25 mouse cellular contexts compared by ENCODE assay signal in genomic region chr5:129054675-129055284, GRCm38 (mm10). TPM values are rescaled to one million over a fixed set of nuclear protein-coding genes. Genes with fewer than 3 reads are reported as not detected.
DNase-seq lines count a peak whose midpoint lies in the region; ATAC-seq and TF ChIP-seq lines count a peak whose summit lies in the region.
"Had no signal": no experiment of that assay in that cellular context is flagged by ENCODE, and none has a peak within 500 bp of the region (broad histone marks: within the 10 kb centered on the region; RNA-seq: fewer than 3 reads in every experiment).

No protein-coding gene starts in this region.

- ATAC-seq in kidney, embryonic 14.5 days (ENCODE audit: low FRiP score, low TSS enrichment), result peak; percentile 54; the same call in 1 of the 2 replicates
- no peak; the same call in 1 of the 2 replicates for ATAC-seq in kidney, postnatal 0 days (replicated peaks; ENCODE audit: low FRiP score, low read depth)
- ATAC-seq in megakaryocyte-erythroid progenitor cell, adult 5-6 weeks (replicated peaks; ENCODE audit: low FRiP score, low TSS enrichment, poor library complexity, severe bottlenecking), result peak; percentile 46; the same call in 1 of the 2 replicates
- no peak for ATAC-seq in hindbrain, embryonic 13.5 days (ENCODE audit: low FRiP score)
- ATAC-seq: forebrain, embryonic 13.5 days; forebrain, embryonic 16.5 days had no signal

- TF ChIP-seq POLR2A in MEL (IDR thresholded peaks at IDR 0.05; ENCODE audit: control insufficient read depth in 1 of 2, insufficient read depth in 1 of 2, low read depth in 1 of 2, low read length in 2 of 2, poor library complexity in 1 of 2), result no peak

- DNase-seq in kidney, adult 18-20 months, result no peak
- peak; percentile 88 for DNase-seq in kidney, postnatal 0 days (ENCODE audit: low spot score)
- no peak for DNase-seq in kidney, postnatal 25 days
- DNase-seq in MEL (ENCODE audit: low read depth, low spot score), result peak; percentile 36
- DNase-seq: adrenal gland, adult 2 months; adrenal gland, postnatal 25 days; cerebellum, adult 11-12 months; cerebellum, adult 8-10 months; cerebellum, postnatal 10 days; cerebellum, postnatal 36 days; gastrocnemius, postnatal 10 days; gastrocnemius, postnatal 36 days; heart, adult 2 months; heart, postnatal 14 days; heart, postnatal 4 days had no signal

- H3K27me3 ChIP-seq in kidney, embryonic 14.5 days (ENCODE audit: control insufficient read depth, insufficient read depth, low read length), result no peaks in the 10 kb centered on the region
- H3K27me3 ChIP-seq in kidney, postnatal 0 days (ENCODE audit: insufficient read depth, low read length), result no peaks in the 10 kb centered on the region
- no peaks in the 10 kb centered on the region; a peak in 2 of 4 replicates for H3K27me3 ChIP-seq in MEL (ENCODE audit: control insufficient read depth in 1 of 2, insufficient read depth in 2 of 2, low read length in 2 of 2)
- no peaks in the 10 kb centered on the region for H3K27me3 ChIP-seq in hindbrain, embryonic 13.5 days
- H3K27me3 ChIP-seq: forebrain, embryonic 13.5 days; hindbrain, embryonic 15.5 days had no signal

- TF ChIP-seq EP300 in MEL (IDR thresholded peaks at IDR 0.05; ENCODE audit: low read depth in 1 of 2, low read length in 2 of 2), result no peak

- H3K79me2 ChIP-seq in MEL (ENCODE audit: control insufficient read depth, insufficient read depth, low read length, poor library complexity), result no peaks in the 10 kb centered on the region

- no peaks in the 10 kb centered on the region for H3K9me3 ChIP-seq in kidney, embryonic 14.5 days (ENCODE audit: control insufficient read depth, low read length)
- H3K9me3 ChIP-seq in kidney, postnatal 0 days (replicated peaks; ENCODE audit: low read length), result no peaks in the 10 kb centered on the region
- no peaks in the 10 kb centered on the region for H3K9me3 ChIP-seq in MEL (replicated peaks; ENCODE audit: insufficient read depth, low read length)
- no peaks in the 10 kb centered on the region for H3K9me3 ChIP-seq in hindbrain, embryonic 13.5 days
- H3K9me3 ChIP-seq: forebrain, embryonic 10.5 days; forebrain, embryonic 13.5 days; G1E; heart, embryonic 10.5 days; heart, embryonic 13.5 days; hindbrain, embryonic 15.5 days had no signal

- no peaks in the 10 kb centered on the region for H3K36me3 ChIP-seq in kidney, embryonic 14.5 days (ENCODE audit: control insufficient read depth, insufficient read depth, low read length)
- no peaks in the 10 kb centered on the region for H3K36me3 ChIP-seq in kidney, postnatal 0 days (ENCODE audit: insufficient read depth, low read length)
- H3K36me3 ChIP-seq in MEL (ENCODE audit: control insufficient read depth in 1 of 2, insufficient read depth in 2 of 2, low read length in 2 of 2), result no peaks in the 10 kb centered on the region
- no peaks in the 10 kb centered on the region for H3K36me3 ChIP-seq in hindbrain, embryonic 13.5 days
- H3K36me3 ChIP-seq: forebrain, embryonic 10.5 days; G1E; heart, embryonic 10.5 days; heart, embryonic 13.5 days; hindbrain, embryonic 15.5 days had no signal

- TF ChIP-seq RAD21 in MEL (IDR thresholded peaks at IDR 0.05; ENCODE audit: low read depth, low read length), result no peak

- TF ChIP-seq CTCF in kidney, postnatal 0 days (IDR thresholded peaks at IDR 0.05; ENCODE audit: low read depth), result no peak
- no peak for TF ChIP-seq CTCF in MEL (IDR thresholded peaks at IDR 0.05 in 2 of 3, conservative IDR thresholded peaks at IDR 0.05 in 1 of 3; ENCODE audit: control insufficient read depth in 1 of 3, insufficient read depth in 1 of 3, low read depth in 2 of 3, low read length in 3 of 3, poor library complexity in 1 of 3, severe bottlenecking in 1 of 3)

- 58% methylated on average over 9 of the region's 9 CpGs for WGBS in kidney, embryonic 14.5 days
- 53% methylated on average over 9 of the region's 9 CpGs for WGBS in kidney, postnatal 0 days
- 91% methylated on average over 9 of the region's 9 CpGs for WGBS in hindbrain, embryonic 13.5 days

- no peak overlapping the region for H3K27ac ChIP-seq in kidney, embryonic 14.5 days (ENCODE audit: low read depth, low read length)
- no peak overlapping the region for H3K27ac ChIP-seq in kidney, postnatal 0 days
- H3K27ac ChIP-seq in MEL (ENCODE audit: control insufficient read depth, low read depth, low read length), result no peak overlapping the region
- no peak overlapping the region for H3K27ac ChIP-seq in hindbrain, embryonic 13.5 days
- H3K27ac ChIP-seq: forebrain, embryonic 10.5 days; forebrain, embryonic 13.5 days; heart, adult 2 months; heart, embryonic 10.5 days; heart, embryonic 13.5 days; hindbrain, embryonic 15.5 days had no signal

- no peak overlapping the region for H3K4me3 ChIP-seq in kidney, embryonic 14.5 days (ENCODE audit: low read length)
- H3K4me3 ChIP-seq in kidney, postnatal 0 days (replicated peaks; ENCODE audit: low read depth, low read length), result no peak overlapping the region
- no peak overlapping the region for H3K4me3 ChIP-seq in MEL (ENCODE audit: control insufficient read depth in 1 of 2, insufficient read depth in 1 of 2, low read depth in 2 of 2, low read length in 2 of 2)
- H3K4me3 ChIP-seq in hindbrain, embryonic 13.5 days, result no peak overlapping the region
- H3K4me3 ChIP-seq: forebrain, embryonic 10.5 days; forebrain, embryonic 13.5 days; heart, adult 2 months; heart, embryonic 10.5 days; heart, embryonic 13.5 days; hindbrain, embryonic 15.5 days had no signal

- H3K4me1 ChIP-seq in kidney, embryonic 14.5 days (ENCODE audit: control insufficient read depth, insufficient read depth, low read length), result no peaks in the 10 kb centered on the region
- H3K4me1 ChIP-seq in kidney, postnatal 0 days (replicated peaks; ENCODE audit: insufficient read depth, low read length), result no peaks in the 10 kb centered on the region
- H3K4me1 ChIP-seq in MEL (ENCODE audit: control insufficient read depth in 1 of 2, insufficient read depth in 2 of 2, low read length in 2 of 2), result 0 out of 4 replicates have a peak, but pooled peaks cover 0 to 3% of the 10 kb centered on the region in 2 experiments
- peaks cover 10% of the 10 kb centered on the region for H3K4me1 ChIP-seq in hindbrain, embryonic 13.5 days (replicated peaks)
- H3K4me1 ChIP-seq: heart, embryonic 10.5 days; heart, embryonic 13.5 days had no signal

- H3K9ac ChIP-seq in kidney, embryonic 14.5 days (ENCODE audit: low read depth, low read length), result no peak overlapping the region
- H3K9ac ChIP-seq in kidney, postnatal 0 days (ENCODE audit: low read depth, low read length), result no peak overlapping the region
- no peak overlapping the region for H3K9ac ChIP-seq in MEL (ENCODE audit: control insufficient read depth, low read depth, low read length, poor library complexity, severe bottlenecking)
- H3K9ac ChIP-seq in hindbrain, embryonic 13.5 days, result no peak overlapping the region
- H3K9ac ChIP-seq: forebrain, embryonic 13.5 days; heart, embryonic 13.5 days; hindbrain, embryonic 15.5 days had no signal

- no peak overlapping the region for H3K4me2 ChIP-seq in kidney, embryonic 14.5 days (replicated peaks; ENCODE audit: low read depth, low read length)
- no peak overlapping the region for H3K4me2 ChIP-seq in kidney, postnatal 0 days (ENCODE audit: low read length)
- no peak overlapping the region for H3K4me2 ChIP-seq in hindbrain, embryonic 13.5 days
- H3K4me2 ChIP-seq: forebrain, embryonic 13.5 days; heart, embryonic 13.5 days; hindbrain, embryonic 15.5 days had no signal

TF ChIP-seq in MEL, 35 proteins besides CTCF, POLR2A, EP300 and RAD21:
- TF ChIP-seq GATA1 (IDR thresholded peaks at IDR 0.05; ENCODE audit: low read depth, low read length), result 0 out of 2 replicates have a peak, but pooled peaks have one; percentile 11
- TF ChIP-seq HCFC1 (IDR thresholded peaks at IDR 0.05; ENCODE audit: low read depth, low read length), result no peak
- TF ChIP-seq TAL1 (IDR thresholded peaks at IDR 0.05; ENCODE audit: low read length), result peak; percentile 4; the same call in 1 of the 2 replicates
- no peak for TF ChIP-seq SMC3 (IDR thresholded peaks at IDR 0.05; ENCODE audit: low read depth, low read length)
- TF ChIP-seq USF1 (IDR thresholded peaks at IDR 0.05; ENCODE audit: low read depth, low read length), result no peak
- TF ChIP-seq USF2 (IDR thresholded peaks at IDR 0.05; ENCODE audit: borderline replicate concordance in 1 of 2, insufficient read depth in 1 of 2, low read depth in 1 of 2, low read length in 2 of 2), result no peak

RNA-seq across cellular contexts. Expression of gene Ran, which starts 34.9 kb away (rescaled TPM):
- 768 and 779 TPM in 2 replicates for polyA plus RNA-seq in kidney, embryonic 14.5 days (2014; fragmentation: Nextera tagmentation; extraction: Ambion mirVana)
- 392 and 446 TPM in 2 replicates for polyA plus RNA-seq in kidney, postnatal 0 days (2015; fragmentation: Nextera tagmentation; extraction: Ambion mirVana)
- 950 and 1,019 TPM in 2 replicates for total RNA-seq in MEL (2012; rRNA removed)
- polyA plus RNA-seq in MEL (2012; ENCODE audit: insufficient read depth in 1 of 2, insufficient read length in 2 of 2, low read depth in 1 of 2, low replicate concordance in 2 of 2, missing spikeins in 1 of 2), result 1,000 to 10,000 TPM in 1 of 2 experiments, 10 to 100 TPM in 1; 91.6 to 2,479 TPM
- 542 and 563 TPM in 2 replicates for total RNA-seq in megakaryocyte-erythroid progenitor cell, adult 5-6 weeks (2014; fragmentation: Nextera tagmentation)
- 903 and 978 TPM in 2 replicates for total RNA-seq in megakaryocyte-erythroid progenitor cell, adult 5-6 weeks (2017)
- polyA plus RNA-seq in hindbrain, embryonic 13.5 days (2015; fragmentation: Nextera tagmentation; extraction: Ambion mirVana), result 416 and 421 TPM in 2 replicates

RNA-seq across cellular contexts. Expression of gene Adgrd1, which starts 41.8 kb away (rescaled TPM):
- polyA plus RNA-seq in kidney, embryonic 14.5 days (2014; fragmentation: Nextera tagmentation; extraction: Ambion mirVana), result 0.50 and 0.51 TPM in 2 replicates
- polyA plus RNA-seq in kidney, postnatal 0 days (2015; fragmentation: Nextera tagmentation; extraction: Ambion mirVana), result 0.82 and 0.96 TPM in 2 replicates
- total RNA-seq in MEL (2012; rRNA removed), result 0.27 and 0.29 TPM in 2 replicates
- polyA plus RNA-seq in MEL (2012; ENCODE audit: insufficient read depth in 1 of 2, insufficient read length in 2 of 2, low read depth in 1 of 2, low replicate concordance in 2 of 2, missing spikeins in 1 of 2), result under 1 TPM in 1 of 2 experiments, not detected in 1; 0.56 TPM
- 0.94 and 1.1 TPM in 2 replicates for total RNA-seq in megakaryocyte-erythroid progenitor cell, adult 5-6 weeks (2014; fragmentation: Nextera tagmentation)
- 0.14 TPM in 1 of 2 replicates, not detected in the other for total RNA-seq in megakaryocyte-erythroid progenitor cell, adult 5-6 weeks (2017)
- 0.13 and 0.14 TPM in 2 replicates for polyA plus RNA-seq in hindbrain, embryonic 13.5 days (2015; fragmentation: Nextera tagmentation; extraction: Ambion mirVana)
- polyA plus RNA-seq: G1E had no signal

RNA-seq across cellular contexts. Expression of gene Stx2, which starts 46.4 kb away (rescaled TPM):
- polyA plus RNA-seq in kidney, embryonic 14.5 days (2014; fragmentation: Nextera tagmentation; extraction: Ambion mirVana), result 18.1 and 29.5 TPM in 2 replicates
- 32.7 and 33.0 TPM in 2 replicates for polyA plus RNA-seq in kidney, postnatal 0 days (2015; fragmentation: Nextera tagmentation; extraction: Ambion mirVana)
- 69.0 and 84.8 TPM in 2 replicates for total RNA-seq in MEL (2012; rRNA removed)
- polyA plus RNA-seq in MEL (2012; ENCODE audit: insufficient read depth in 1 of 2, insufficient read length in 2 of 2, low read depth in 1 of 2, low replicate concordance in 2 of 2, missing spikeins in 1 of 2), result 10 to 100 TPM in 1 of 2 experiments, not detected in 1; 97.1 TPM
- total RNA-seq in megakaryocyte-erythroid progenitor cell, adult 5-6 weeks (2014; fragmentation: Nextera tagmentation), result 126 and 134 TPM in 2 replicates
- 101 and 146 TPM in 2 replicates for total RNA-seq in megakaryocyte-erythroid progenitor cell, adult 5-6 weeks (2017)
- polyA plus RNA-seq in hindbrain, embryonic 13.5 days (2015; fragmentation: Nextera tagmentation; extraction: Ambion mirVana), result 18.0 and 21.1 TPM in 2 replicates

Comparison
In these comparisons a context has a peak if more than half of its experiments do, and no peak if none do; other contexts are left out.
1. ATAC-seq: peak in kidney, embryonic 14.5 days (single experiment) and megakaryocyte-erythroid progenitor cell, adult 5-6 weeks (single experiment); none in kidney, postnatal 0 days (single experiment) and hindbrain, embryonic 13.5 days (single experiment).
2. DNase-seq: peak in kidney, postnatal 0 days (single experiment) and MEL (single experiment); none in kidney, adult 18-20 months (single experiment) and kidney, postnatal 25 days (0 of 2).